Mouse (Mus musculus) right cerebral cortex, adult 18-20 months (tissue): ENCODE measurements around the gene Amotl1.
A peak's percentile ranks its signal among the peaks of the same experiment; 100 is the strongest.
"Not testable (repeated sequence)": the region's sequence is repeated elsewhere in the genome, so short reads cannot be mapped to it uniquely, and the experiment has no call there.

Experiments used
- DNase-seq: peaks from one replicate; pipeline ENCODE4 v3.0.0; 2022; ENCODE audit warnings: mixed read lengths

Amotl1 gene

GRCm38 (mm10) chr9:14603475-14603874 is 41.4 kb downstream of the Amotl1 start:
- DNase-seq, result no peak

- no peak for DNase-seq
Observed at GRCm38 (mm10) chr9:14599799-14600198, 45.1 kb downstream of the Amotl1 start.

GRCm38 (mm10) chr9:14598157-14598556 is 46.7 kb downstream of the Amotl1 start:
- no peak for DNase-seq

GRCm38 (mm10) chr9:14597429-14597828 is 47.4 kb downstream of the Amotl1 start:
- DNase-seq, result no peak

- no peak for DNase-seq
Observed at GRCm38 (mm10) chr9:14596858-14597257, 48.0 kb downstream of the Amotl1 start.

- DNase-seq, result peak; percentile 75
Observed at GRCm38 (mm10) chr9:14596427-14596826, 48.4 kb downstream of the Amotl1 start.

GRCm38 (mm10) chr9:14595893-14596292 is 49.0 kb downstream of the Amotl1 start:
- DNase-seq, result no peak

GRCm38 (mm10) chr9:14593880-14594279 is 51.0 kb downstream of the Amotl1 start:
- no peak for DNase-seq

- no peak for DNase-seq
Observed at GRCm38 (mm10) chr9:14590666-14591065, 54.2 kb downstream of the Amotl1 start.

GRCm38 (mm10) chr9:14588690-14589089 is 56.2 kb downstream of the Amotl1 start:
- DNase-seq, result no peak

- DNase-seq, result no peak
Observed at GRCm38 (mm10) chr9:14585702-14586101, 59.2 kb downstream of the Amotl1 start.

- DNase-seq, result no peak
Observed at GRCm38 (mm10) chr9:14578960-14579359, 65.9 kb downstream of the Amotl1 start.

GRCm38 (mm10) chr9:14576359-14576758 is 68.5 kb downstream of the Amotl1 start:
- DNase-seq, result not testable (repeated sequence)

- no peak for DNase-seq
Observed at GRCm38 (mm10) chr9:14574760-14575399, 70.0 kb downstream of the Amotl1 start.

- DNase-seq, result no peak
Observed at GRCm38 (mm10) chr9:14569175-14569975, 75.5 kb downstream of the Amotl1 start.

GRCm38 (mm10) chr9:14568487-14568886 is 76.4 kb downstream of the Amotl1 start:
- no peak for DNase-seq

- no peak for DNase-seq
Observed at GRCm38 (mm10) chr9:14564486-14564885, 80.4 kb downstream of the Amotl1 start.

GRCm38 (mm10) chr9:14563351-14563750 is 81.5 kb downstream of the Amotl1 start:
- DNase-seq, result no peak

- no peak for DNase-seq
Observed at GRCm38 (mm10) chr9:14560545-14560944, 84.3 kb downstream of the Amotl1 start.

- no peak for DNase-seq
Observed at GRCm38 (mm10) chr9:14559996-14560395, 84.9 kb downstream of the Amotl1 start.

- peak; percentile 75 for DNase-seq
Observed at GRCm38 (mm10) chr9:14559430-14559829, 85.4 kb downstream of the Amotl1 start.

GRCm38 (mm10) chr9:14558332-14558731 is 86.5 kb downstream of the Amotl1 start:
- DNase-seq, result no peak

- no peak for DNase-seq
Observed at GRCm38 (mm10) chr9:14548366-14548761, 96.5 kb downstream of the Amotl1 start.
